Mouse (Mus musculus) CD8-positive naive resting alpha-beta T cell, adult 57 days (primary cell): ENCODE results near the gene Cir1. TPM values are rescaled to one million over a fixed set of nuclear protein-coding genes. Genes with fewer than 3 reads are reported as not detected.

Experiments used
- total RNA-seq: library from RNA; stranded (reverse); gene quantifications from one replicate; pipeline ENCODE4 v1.2.4, GENCODE M21; 2023

Gene Cir1
- 25.4 TPM for total RNA-seq

DNA sequence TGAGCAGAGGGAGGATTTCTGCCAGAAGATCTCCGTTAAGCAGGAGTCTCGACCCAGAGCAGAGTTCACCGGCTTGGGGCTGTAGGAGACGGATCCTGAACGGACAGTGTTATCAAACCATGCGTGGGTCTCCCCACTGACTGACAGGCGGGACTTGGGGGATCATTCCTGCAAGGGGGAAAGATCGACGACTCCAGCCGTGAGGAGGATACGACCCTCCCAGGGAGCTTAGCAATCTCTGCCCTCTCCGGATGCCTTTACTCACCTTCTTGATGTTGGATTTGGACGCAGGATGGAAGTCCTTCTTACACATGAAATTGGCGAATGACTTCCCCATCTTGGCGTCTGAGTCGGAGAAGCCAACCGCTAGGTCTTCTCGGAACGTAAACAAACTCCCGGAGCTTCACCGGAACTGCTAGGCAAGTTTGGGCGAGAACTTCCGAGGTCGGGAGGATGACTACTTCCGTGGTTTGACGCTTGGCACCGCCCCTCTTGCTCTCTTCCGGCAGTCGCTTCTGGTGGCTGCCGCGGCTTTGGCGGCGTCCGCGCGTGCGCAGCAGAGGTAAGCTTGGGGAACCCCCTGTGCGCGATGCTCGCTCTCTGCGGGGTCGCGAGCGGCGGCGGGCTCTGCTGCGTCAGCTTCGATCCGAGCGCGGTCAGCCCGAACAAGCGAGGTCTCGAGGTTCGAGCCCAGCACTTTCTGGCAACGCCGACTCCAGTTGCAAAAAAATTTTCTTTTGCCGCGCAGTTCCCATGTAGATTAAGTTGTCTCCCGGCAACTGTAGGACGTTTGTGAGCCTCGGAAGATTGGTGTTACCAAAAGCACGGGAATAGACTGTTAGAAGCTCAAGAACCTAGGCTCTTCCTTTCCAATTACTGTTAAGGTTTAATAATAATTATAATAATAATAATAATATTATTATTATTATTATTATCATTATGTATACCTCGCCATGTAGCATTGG lies at the start of gene Cir1, which contains the start of gene Scrn3:
Gene Cir1 (minus strand): TSS at position 550 of the 965 bp plus-strand sequence.
Gene Scrn3 (plus strand): TSS at position 450 of the 965 bp plus-strand sequence.

DNA sequence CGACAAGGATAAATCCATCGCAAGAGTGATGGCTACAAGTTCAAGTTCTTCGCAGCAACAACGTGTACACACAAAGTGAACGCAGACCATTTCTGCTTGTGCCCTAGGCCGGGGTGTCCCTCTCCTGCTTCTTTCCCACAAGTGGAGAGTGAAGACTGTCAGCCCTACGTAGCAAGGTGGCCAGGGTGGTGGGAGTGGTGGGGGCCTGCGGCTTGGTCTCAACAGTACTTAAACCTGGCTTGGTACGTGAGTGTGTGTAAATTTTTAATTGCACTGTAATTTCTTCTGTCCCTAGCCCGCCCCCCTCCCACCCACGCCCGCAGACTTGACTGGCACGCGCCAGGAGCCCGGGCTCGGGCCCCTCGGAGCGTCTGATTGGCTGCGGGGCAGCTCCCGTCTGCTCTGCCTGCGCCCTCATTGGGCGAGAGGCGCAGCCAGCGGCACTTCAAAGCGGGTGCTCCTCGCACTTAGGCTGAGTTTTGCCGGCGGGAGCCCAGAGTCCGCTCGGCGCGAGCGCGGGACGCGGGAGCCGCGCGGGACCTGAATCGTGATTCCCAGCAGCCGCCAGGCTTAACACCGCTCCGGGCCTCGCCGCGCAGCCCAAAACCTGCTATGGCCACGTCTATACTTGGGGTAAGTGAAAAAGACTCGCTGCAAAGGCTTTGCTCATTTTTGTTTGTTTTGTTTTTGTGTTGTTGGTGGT lies 40.9 kb downstream of the Cir1 start, which contains the start of gene Sp9:
Gene Sp9 (plus strand): TSS at position 467 of the 703 bp plus-strand sequence.

Other genes with a start within 250 kb of the Cir1 start
- gene Ola1, start 93.8 kb downstream of the Cir1 start, total RNA-seq = 32.2 TPM
- not detected for gene Sp9, start 40.8 kb downstream of the Cir1 start, total RNA-seq
- 3.0 TPM for gene Scrn3, start 100 bp downstream of the Cir1 start, total RNA-seq
- 11.6 TPM for gene Gpr155, start 73.9 kb upstream of the Cir1 start, total RNA-seq
- 186 TPM for gene Wipf1, start 217.0 kb upstream of the Cir1 start, total RNA-seq